Mouse (Mus musculus) kidney, embryonic 16.5 days (tissue): ENCODE data around the gene Ankar. TPM values are rescaled to one million over a fixed set of nuclear protein-coding genes. Genes with fewer than 3 reads are reported as not detected.

Experiments
- ATAC-seq: fragments of 200-750 bp; cut with Nextera tagmentation; 2 replicates; pipeline ENCODE4 v1.8.0; 2017; ENCODE audit warnings: moderate TSS enrichment; ENCODE audit not compliant: low FRiP score, low TSS enrichment
- H3K27ac ChIP-seq: fragments of 300-500 bp; sonication (generic); 2 replicates; pipeline ENCODE4 v1.5.1; 2014; ENCODE audit warnings: low read length
- H3K27me3 ChIP-seq: fragments of 300-500 bp; sonication (generic); 2 replicates; pipeline ENCODE4 v1.6.1; 2014; ENCODE audit warnings: low read length, control low read depth, mixed read lengths; ENCODE audit not compliant: insufficient read depth
- H3K36me3 ChIP-seq: fragments of 300-500 bp; sonication (generic); 2 replicates; pipeline ENCODE4 v1.6.1; 2014; ENCODE audit warnings: low read length, control low read depth, mixed read lengths; ENCODE audit not compliant: insufficient read depth
- H3K4me1 ChIP-seq: fragments of 300-500 bp; sonication (generic); 2 replicates; pipeline ENCODE4 v1.6.1; 2014; ENCODE audit warnings: low read length, control low read depth, mixed read lengths; ENCODE audit not compliant: insufficient read depth
- H3K4me2 ChIP-seq: fragments of 300-500 bp; sonication (generic); replicated peaks from 2 replicates; pipeline ENCODE4 v1.6.1; 2014; ENCODE audit warnings: low read depth, low read length
- H3K4me3 ChIP-seq: fragments of 300-500 bp; sonication (generic); 2 replicates; pipeline ENCODE4 v1.5.1; 2014; ENCODE audit warnings: mild to moderate bottlenecking, low read length
- H3K9ac ChIP-seq: fragments of 300-500 bp; sonication (generic); replicated peaks from 2 replicates; pipeline ENCODE4 v1.6.1; 2014; ENCODE audit warnings: low read length
- H3K9me3 ChIP-seq: fragments of 300-500 bp; sonication (generic); 2 replicates; pipeline ENCODE4 v1.6.1; 2016; ENCODE audit warnings: low read length, control low read depth
- WGBS: fragments of 180-500 bp; shearing (Covaris S2); extraction: QIAGEN DNeasy Blood & Tissue Kit; methylation state at CpG from one replicate; pipeline ENCODE4 v1.1.7; 2014; 5-methylcytosine and 5-hydroxymethylcytosine counted together
- polyA plus RNA-seq: library from polyadenylated mRNA; unstranded; fragments of >200 nt; fragmentation: Nextera tagmentation; extraction: Ambion mirVana; gene quantifications from 2 replicates; pipeline ENCODE4 v1.2.1, GENCODE M21; 2015

Gene Ankar
- polyA plus RNA-seq, 1 experiment from 2014 or later, result 0.05 TPM

DNA sequence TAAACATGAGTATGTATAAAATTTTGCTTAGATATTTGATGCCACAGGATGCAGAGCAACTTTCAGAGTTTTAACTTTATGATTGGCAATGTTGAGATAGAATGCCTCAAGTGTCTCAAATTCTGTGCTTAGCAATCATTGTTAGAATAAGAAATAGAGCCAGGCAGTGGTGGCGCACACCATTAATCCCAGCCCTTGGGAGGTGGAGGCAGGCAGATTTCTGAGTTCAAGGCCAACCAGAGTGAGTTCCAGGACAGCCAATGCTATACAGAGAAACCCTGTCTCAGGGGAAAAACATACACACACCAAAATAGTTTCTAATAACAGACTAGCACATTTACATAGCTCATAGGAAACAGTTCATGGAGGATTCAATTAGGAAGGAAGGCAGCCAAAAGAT lies 14.7 kb upstream of the Ankar start:
- H3K36me3 ChIP-seq, result peaks cover 30% of the 10 kb centered on the region
- ATAC-seq, result no peak
- no peaks in the 10 kb centered on the region for H3K27me3 ChIP-seq
- WGBS, result 84% methylated on average over 1 of the region's 1 CpGs
- no peak overlapping the region for H3K27ac ChIP-seq
- H3K9me3 ChIP-seq, result no peaks in the 10 kb centered on the region
- no peak overlapping the region for H3K4me2 ChIP-seq
- no peak overlapping the region for H3K9ac ChIP-seq
- H3K4me1 ChIP-seq, result peaks cover 19% of the 10 kb centered on the region
- H3K4me3 ChIP-seq, result no peak overlapping the region

DNA sequence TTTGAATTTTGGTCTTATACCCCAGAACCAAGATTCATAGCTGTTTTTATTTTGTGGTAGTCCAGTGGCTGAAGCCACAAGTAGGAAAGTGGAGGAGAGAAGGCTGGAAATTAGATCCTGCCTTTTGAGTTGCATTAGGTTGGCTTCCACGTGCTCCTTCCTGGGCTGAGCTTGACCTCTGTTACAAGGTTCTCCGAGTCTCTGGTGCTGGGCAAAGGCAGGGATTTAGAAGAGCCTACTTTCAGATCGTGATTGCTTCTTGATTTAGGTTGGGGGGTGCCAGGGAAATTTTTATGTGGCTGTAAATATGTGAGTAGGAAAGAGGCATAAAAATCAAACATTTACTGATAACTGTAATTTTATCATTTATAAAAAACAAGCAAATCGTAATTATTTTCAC lies 14.2 kb upstream of the Ankar start:
- H3K27ac ChIP-seq, result no peak overlapping the region
- H3K9me3 ChIP-seq, result no peaks in the 10 kb centered on the region
- H3K4me3 ChIP-seq, result no peak overlapping the region
- H3K4me2 ChIP-seq, result no peak overlapping the region
- peaks cover 30% of the 10 kb centered on the region for H3K36me3 ChIP-seq
- WGBS, result 57% methylated on average over 4 of the region's 4 CpGs
- H3K4me1 ChIP-seq, result peaks cover 19% of the 10 kb centered on the region
- ATAC-seq, result no peak
- no peak overlapping the region for H3K9ac ChIP-seq
- no peaks in the 10 kb centered on the region for H3K27me3 ChIP-seq

DNA sequence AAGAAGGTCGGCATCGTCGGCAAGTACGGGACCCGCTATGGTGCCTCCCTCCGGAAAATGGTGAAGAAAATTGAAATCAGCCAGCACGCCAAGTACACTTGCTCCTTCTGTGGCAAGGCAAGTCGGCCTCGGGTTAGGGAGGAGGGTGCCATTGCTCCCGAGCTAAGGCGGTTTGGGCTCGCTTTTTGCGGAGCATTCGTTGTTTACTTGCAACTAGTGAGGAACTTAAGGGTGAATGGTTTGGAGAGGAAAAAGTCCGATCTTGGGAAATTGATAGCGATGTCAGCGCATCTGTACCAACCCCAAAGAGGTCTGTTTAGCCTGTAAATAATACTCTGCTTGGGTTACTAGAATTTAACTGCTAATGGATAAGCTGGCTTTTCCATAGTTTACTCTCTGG lies 11.3 kb upstream of the Ankar start:
- Histone ChIP-seq H3K4me1 (peaks cover 19% of the 10 kb centered on the region), H3K9me3 (no peaks in the 10 kb centered on the region), H3K27ac (peak overlapping the region; percentile 95), H3K27me3 (no peaks in the 10 kb centered on the region), H3K9ac (peak overlapping the region; percentile 80), H3K4me3 (peak overlapping the region; percentile 65), H3K36me3 (peaks cover 30% of the 10 kb centered on the region), H3K4me2 (peak overlapping the region; percentile 69)
- under 1% methylated on average over 17 of the region's 17 CpGs for WGBS
- ATAC-seq, result 0 out of 2 replicates have a peak, but pooled peaks have one; percentile 16

GRCm38 (mm10) chr1:72710753-72711653 lies 10.6 kb upstream of the Ankar start, which contains the start of gene Rpl37a:
Gene Rpl37a, plus strand, starts transcription at chr1:72711290.
- H3K36me3 ChIP-seq, result peaks cover 29% of the 10 kb centered on the region
- H3K9ac ChIP-seq, result peak within 1 kb of the TSS; percentile 80
- H3K4me3 ChIP-seq, result peak within 1 kb of the TSS; percentile 65
- peak within 1 kb of the TSS; percentile 69 for H3K4me2 ChIP-seq
- no peaks in the 10 kb centered on the region for H3K27me3 ChIP-seq
- ATAC-seq, result peak; percentile 90
- 3% methylated on average over 68 of the region's 68 CpGs for WGBS
- no peaks in the 10 kb centered on the region for H3K9me3 ChIP-seq
- peaks cover 19% of the 10 kb centered on the region for H3K4me1 ChIP-seq
- H3K27ac ChIP-seq, result peak within 1 kb of the TSS; percentile 95

DNA sequence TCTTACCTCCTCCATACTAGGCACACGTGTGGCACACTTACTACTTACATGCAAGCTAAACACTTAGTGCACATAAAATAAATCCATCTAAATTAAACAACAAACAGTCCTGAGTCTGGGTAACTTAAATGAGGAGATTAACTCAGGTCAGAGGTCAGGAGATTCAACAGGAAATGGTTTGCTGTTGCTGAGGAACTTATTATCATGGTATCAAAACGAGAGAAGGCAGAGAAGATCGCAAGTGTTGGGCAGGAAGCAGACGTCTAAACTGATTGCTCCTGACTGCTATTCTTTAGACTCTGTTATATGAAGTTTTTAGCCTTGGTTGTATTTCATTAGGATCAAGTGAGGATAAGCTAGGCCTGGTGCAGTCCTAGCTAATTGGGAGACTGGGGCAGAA lies 7.1 kb upstream of the Ankar start:
- no peak for ATAC-seq

GRCm38 (mm10) chr1:72698651-72699050 lies 1.7 kb downstream of the Ankar start:
- no peaks in the 10 kb centered on the region for H3K27me3 ChIP-seq
- no peak overlapping the region for H3K27ac ChIP-seq
- no peaks in the 10 kb centered on the region for H3K9me3 ChIP-seq
- H3K4me2 ChIP-seq, result no peak overlapping the region
- ATAC-seq, result no peak
- H3K36me3 ChIP-seq, result no peaks in the 10 kb centered on the region
- 44% methylated on average over 4 of the region's 4 CpGs for WGBS
- no peaks in the 10 kb centered on the region for H3K4me1 ChIP-seq
- no peak overlapping the region for H3K4me3 ChIP-seq
- H3K9ac ChIP-seq, result no peak overlapping the region

More for the DNA sequence above, 7.1 kb upstream of the Ankar start:
- Histone ChIP-seq H3K4me1 (peaks cover 3% of the 10 kb centered on the region), H3K9ac (no peak overlapping the region), H3K4me3 (no peak overlapping the region), H3K9me3 (no peaks in the 10 kb centered on the region), H3K36me3 (no peaks in the 10 kb centered on the region), H3K27ac (no peak overlapping the region), H3K27me3 (no peaks in the 10 kb centered on the region), H3K4me2 (no peak overlapping the region)
- WGBS, result 58% methylated on average over 4 of the region's 4 CpGs

DNA sequence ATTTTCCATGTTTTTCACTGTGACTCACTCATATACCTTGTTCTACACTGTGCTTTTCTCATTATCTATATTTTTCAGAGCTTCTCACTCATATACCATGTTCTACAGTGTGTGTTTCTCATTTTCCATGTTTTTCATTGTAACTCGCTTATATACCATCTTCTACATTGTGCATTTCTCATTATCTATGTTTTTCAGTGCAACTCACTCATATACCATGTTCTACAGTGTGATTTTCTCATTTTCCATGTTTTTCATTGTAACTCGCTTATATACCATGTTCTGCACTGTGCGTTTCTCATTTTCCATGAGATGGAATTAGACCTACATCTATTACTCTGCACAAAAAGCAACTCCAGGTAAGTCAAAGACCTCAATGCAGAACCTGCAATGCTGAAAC lies 4.1 kb downstream of the Ankar start:
- H3K27me3 ChIP-seq, result no peaks in the 10 kb centered on the region
- WGBS, result 52% methylated on average over 3 of the region's 3 CpGs
- H3K9ac ChIP-seq, result no peak overlapping the region
- no peaks in the 10 kb centered on the region for H3K36me3 ChIP-seq
- H3K27ac ChIP-seq, result no peak overlapping the region
- H3K4me1 ChIP-seq, result no peaks in the 10 kb centered on the region
- H3K9me3 ChIP-seq, result no peaks in the 10 kb centered on the region
- no peak for ATAC-seq
- H3K4me2 ChIP-seq, result no peak overlapping the region
- H3K4me3 ChIP-seq, result no peak overlapping the region

DNA sequence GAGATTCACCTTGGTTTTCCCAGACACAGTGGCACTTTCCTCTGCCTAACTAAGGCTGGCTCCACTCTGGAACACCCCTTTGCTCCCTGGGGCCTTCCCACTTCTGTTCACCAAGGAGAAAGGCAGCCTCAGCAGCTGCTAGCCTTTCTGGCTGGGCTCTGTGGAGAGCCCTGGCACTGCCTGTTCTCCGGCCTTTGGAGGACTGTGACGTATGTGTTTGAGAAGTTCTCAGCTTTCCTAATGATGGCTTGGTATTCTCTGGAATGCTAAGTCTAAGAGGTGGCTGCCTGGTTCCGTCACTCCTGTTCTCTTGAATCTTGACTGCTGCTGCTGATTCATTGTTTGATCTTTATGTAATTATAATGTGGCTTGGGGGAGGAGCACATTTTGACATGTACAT lies 27.3 kb downstream of the Ankar start:
- WGBS, result 40% methylated on average over 3 of the region's 3 CpGs
- H3K9me3 ChIP-seq, result no peaks in the 10 kb centered on the region

GRCm38 (mm10) chr1:72640658-72641410 lies 59.5 kb downstream of the Ankar start:
- Histone ChIP-seq H3K4me1 (no peaks in the 10 kb centered on the region), H3K4me3 (peak overlapping the region; percentile 36), H3K9me3 (no peaks in the 10 kb centered on the region; the same call in 1 of the 2 replicates), H3K9ac (0 out of 2 replicates have a peak overlapping the region, but pooled peaks have one; percentile 31), H3K27ac (no peak overlapping the region), H3K36me3 (no peaks in the 10 kb centered on the region), H3K4me2 (peak overlapping the region; percentile 55), H3K27me3 (no peaks in the 10 kb centered on the region)
- 46% methylated on average over 49 of the region's 49 CpGs for WGBS
- peak; percentile 46; the same call in 1 of the 2 replicates for ATAC-seq

More for the DNA sequence above, 27.3 kb downstream of the Ankar start:
- no peak overlapping the region for H3K27ac ChIP-seq
- no peak overlapping the region for H3K9ac ChIP-seq
- H3K36me3 ChIP-seq, result no peaks in the 10 kb centered on the region
- no peaks in the 10 kb centered on the region for H3K4me1 ChIP-seq
- H3K4me2 ChIP-seq, result no peak overlapping the region
- no peaks in the 10 kb centered on the region for H3K27me3 ChIP-seq
- no peak for ATAC-seq
- H3K4me3 ChIP-seq, result no peak overlapping the region
